Mouse (Mus musculus): ENCODE results near the gene Gm11937.
"Not testable (repeated sequence)": the region's sequence is repeated elsewhere in the genome, so short reads cannot be mapped to it uniquely, and the experiment has no call there.

The Gm11937 gene

GRCm38 (mm10) chr11:99610089-99610488 lies at the start of gene Gm11937:
Gene Gm11937 (minus strand): TSS chr11:99610189.
- not testable (repeated sequence) for DNase-seq (ENCODE audit: low read depth, low spot score)

GRCm38 (mm10) chr11:99659256-99659655 lies 49.3 kb upstream of the Gm11937 start:
- DNase-seq (ENCODE audit: low read depth, low spot score), result no peak

DNA sequence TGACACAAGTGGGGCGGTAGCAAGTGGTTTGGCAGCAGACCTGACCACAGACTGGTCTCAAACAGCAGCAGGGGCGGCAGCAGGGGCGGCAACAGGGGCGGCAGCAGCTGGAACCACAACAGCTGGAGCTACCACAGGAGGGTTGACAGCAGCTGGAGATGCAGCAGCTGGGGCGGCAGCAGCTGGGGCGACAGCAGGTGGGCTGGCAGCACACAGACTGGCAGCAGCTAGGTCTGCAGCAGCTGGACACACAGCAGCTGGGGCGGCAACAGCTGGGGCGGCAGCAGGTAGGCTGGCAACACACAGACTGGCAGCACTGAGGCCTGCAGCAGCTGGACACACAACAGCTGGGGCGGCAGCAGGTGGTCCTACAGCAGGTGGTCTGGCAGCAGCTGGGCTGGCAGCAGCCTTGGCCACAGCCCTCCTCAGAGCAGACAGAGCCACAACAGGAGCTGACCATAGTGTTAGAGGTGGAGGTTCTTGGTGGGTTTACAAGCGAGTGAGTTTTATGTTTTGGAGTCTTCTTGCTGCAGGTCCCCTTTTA lies 48.5 kb upstream of the Gm11937 start, which contains the start of gene Gm11563:
TSS of gene Gm11563 (minus strand) at position 494 of the 544 bp plus-strand sequence.
- DNase-seq (ENCODE audit: low read depth, low spot score), result not testable (repeated sequence)

- DNase-seq (ENCODE audit: low read depth, low spot score), result no peak
These were observed 47.1 kb upstream of the Gm11937 start for GRCm38 (mm10) chr11:99657051-99657450.

- no peak for DNase-seq (ENCODE audit: low read depth, low spot score)
These were observed 40.1 kb upstream of the Gm11937 start, which contains the start of gene Gm11555 for GRCm38 (mm10) chr11:99650136-99650535. Gene Gm11555 (minus strand): TSS chr11:99650236.

- no peak for DNase-seq (ENCODE audit: low read depth, low spot score)
These were observed 36.5 kb upstream of the Gm11937 start for GRCm38 (mm10) chr11:99646444-99646843.

DNA sequence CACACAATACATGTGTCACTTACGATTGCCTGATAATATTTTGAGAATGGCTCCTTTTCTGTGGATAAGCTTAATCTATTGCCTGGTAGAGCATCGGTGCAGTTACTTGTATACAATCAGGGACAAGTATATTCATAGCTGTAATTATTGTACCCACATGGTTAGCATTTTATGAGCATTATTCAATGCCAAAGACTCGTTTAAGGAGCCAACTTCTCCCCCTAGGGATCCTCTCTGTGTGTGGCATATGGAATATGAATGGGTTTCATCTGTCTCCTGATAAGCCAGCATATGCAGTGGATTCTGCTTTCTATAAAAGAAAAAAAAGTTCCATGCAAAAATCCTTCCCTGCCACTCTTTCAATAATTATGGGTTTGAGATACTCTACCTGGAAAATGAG lies 34.4 kb upstream of the Gm11937 start:
- DNase-seq (ENCODE audit: low read depth, low spot score), result no peak

- not testable (repeated sequence) for DNase-seq (ENCODE audit: low read depth, low spot score)
These were observed 33.7 kb upstream of the Gm11937 start, which contains the start of gene Krtap4-7 for GRCm38 (mm10) chr11:99643635-99644139. Gene Krtap4-7 (minus strand): TSS chr11:99644089.

DNA sequence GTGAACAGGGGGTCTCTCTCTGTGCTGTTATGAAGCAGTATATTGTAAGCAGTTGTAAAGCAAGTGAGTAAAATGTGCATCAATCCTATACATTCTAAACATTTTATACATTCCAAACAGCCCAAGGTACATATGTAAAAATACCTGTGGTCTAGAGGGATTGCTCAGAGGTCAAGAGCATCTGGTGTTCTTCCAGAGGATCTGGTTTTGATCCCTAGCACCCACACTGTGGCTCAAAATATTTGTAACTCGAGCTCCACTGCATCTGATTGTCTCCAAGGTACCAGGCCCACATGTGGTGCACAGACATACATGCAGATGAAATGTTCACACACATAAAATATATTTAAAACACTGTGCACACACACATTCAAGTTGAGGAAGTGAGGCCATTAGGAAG lies 30.9 kb upstream of the Gm11937 start:
- no peak for DNase-seq (ENCODE audit: low read depth, low spot score)

DNA sequence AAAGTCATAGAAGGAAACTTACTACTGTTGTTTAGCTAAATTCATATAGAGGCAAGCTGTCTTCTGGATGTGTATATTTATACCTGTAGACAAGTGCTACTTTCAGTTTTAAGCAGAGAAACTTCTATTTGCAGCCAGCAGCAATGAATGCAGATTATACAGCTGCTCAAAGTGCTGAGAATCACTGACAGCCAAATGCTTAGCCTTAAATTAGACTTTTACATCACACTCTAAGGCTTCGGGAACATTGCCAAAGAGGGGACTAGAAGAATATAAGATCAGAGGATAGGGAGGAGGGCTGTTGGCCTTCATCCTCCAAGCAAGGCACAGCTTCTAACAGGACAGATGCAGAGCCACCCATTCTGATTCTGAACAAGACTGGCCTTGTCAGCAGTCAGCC lies 27.1 kb upstream of the Gm11937 start:
- no peak for DNase-seq (ENCODE audit: low read depth, low spot score)

- DNase-seq (ENCODE audit: low read depth, low spot score), result no peak
These were observed 24.7 kb upstream of the Gm11937 start, which contains the start of gene Krtap4-2 for GRCm38 (mm10) chr11:99634653-99635134. Gene Krtap4-2 (minus strand): TSS chr11:99635084.

DNA sequence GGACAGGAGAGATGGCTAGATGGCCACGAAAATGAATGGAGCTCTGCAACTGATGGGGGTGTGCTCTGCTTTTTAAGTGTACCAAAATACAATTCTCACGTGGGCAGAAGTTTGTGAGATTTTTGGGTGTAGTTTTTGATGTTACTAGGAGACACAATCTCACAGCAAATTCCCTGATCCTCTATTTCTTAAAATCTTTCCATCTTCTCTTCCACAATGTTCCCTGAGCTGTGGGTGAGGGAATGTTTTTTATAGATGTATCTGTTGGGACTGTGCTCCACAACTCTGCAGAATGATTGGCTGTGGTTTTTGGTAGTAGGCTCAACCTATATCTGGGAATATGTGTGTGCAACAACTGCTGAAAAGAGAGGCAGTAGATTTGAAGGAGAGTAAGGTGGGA lies 23.3 kb upstream of the Gm11937 start:
- no peak for DNase-seq (ENCODE audit: low read depth, low spot score)

DNA sequence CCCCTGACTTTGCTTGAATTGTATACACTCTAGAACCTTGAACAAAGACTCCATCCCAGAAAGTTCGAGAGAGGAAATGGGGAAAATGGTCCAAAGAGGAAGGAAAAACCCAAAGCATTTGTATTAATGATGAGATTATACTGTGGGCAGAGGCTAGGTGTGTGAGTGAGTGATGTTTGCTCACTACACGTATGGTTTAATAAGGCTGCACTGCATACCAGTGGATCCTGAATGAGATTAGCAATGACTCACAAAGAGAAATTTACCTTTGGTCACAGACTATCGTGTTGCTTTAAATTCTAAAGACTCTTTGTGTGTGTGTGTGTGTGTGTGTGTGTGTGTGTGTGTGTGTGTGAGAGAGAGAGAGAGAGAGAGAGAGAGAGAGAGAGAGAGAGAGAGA lies 20.9 kb upstream of the Gm11937 start:
- DNase-seq (ENCODE audit: low read depth, low spot score), result no peak

GRCm38 (mm10) chr11:99628138-99628537 lies 18.1 kb upstream of the Gm11937 start, which contains the start of gene Krtap4-1:
Gene Krtap4-1 (minus strand): TSS chr11:99628238.
- no peak for DNase-seq (ENCODE audit: low read depth, low spot score)

- DNase-seq (ENCODE audit: low read depth, low spot score), result no peak
These were observed 10.3 kb upstream of the Gm11937 start, which contains the start of gene Gm11562 for GRCm38 (mm10) chr11:99620335-99620734. Gene Gm11562 (minus strand): TSS chr11:99620435.

- no peak for DNase-seq (ENCODE audit: low read depth, low spot score)
These were observed 4.9 kb upstream of the Gm11937 start, which contains the start of gene Krtap2-4 for GRCm38 (mm10) chr11:99614796-99615363. Gene Krtap2-4 (minus strand): TSS chr11:99614846.

- DNase-seq (ENCODE audit: low read depth, low spot score), result no peak
These were observed 863 bp downstream of the Gm11937 start for GRCm38 (mm10) chr11:99609126-99609525.

DNA sequence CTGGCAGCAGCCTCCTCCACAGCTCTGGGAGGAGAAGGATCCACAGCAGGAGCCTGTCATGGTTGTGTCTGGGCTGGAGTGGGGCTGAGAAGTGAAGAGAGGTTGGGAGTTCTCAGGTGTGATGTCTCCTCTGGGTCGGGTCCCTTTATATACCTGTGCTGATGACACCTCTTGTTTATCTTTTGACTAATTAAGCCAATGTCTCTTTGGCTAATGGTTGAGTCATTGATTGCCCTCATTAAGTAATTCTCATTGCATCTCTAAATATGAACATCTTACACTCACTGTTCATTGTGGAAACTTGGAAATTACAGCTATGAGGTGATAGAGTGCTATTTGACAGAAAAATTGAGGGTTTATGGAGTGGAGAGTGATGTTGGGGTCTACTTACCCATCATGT lies 6.8 kb downstream of the Gm11937 start, which contains the start of gene Gm11938:
TSS of gene Gm11938 (minus strand) at position 101 of the 400 bp plus-strand sequence.
- DNase-seq (ENCODE audit: low read depth, low spot score), result not testable (repeated sequence)

GRCm38 (mm10) chr11:99597742-99598141 lies 12.2 kb downstream of the Gm11937 start, which contains the start of gene Krtap9-3:
Gene Krtap9-3 (minus strand): TSS chr11:99598105.
- not testable (repeated sequence) for DNase-seq (ENCODE audit: low read depth, low spot score)

GRCm38 (mm10) chr11:99590981-99591380 lies 19.0 kb downstream of the Gm11937 start, which contains the start of gene Krtap1-3:
Gene Krtap1-3 (minus strand): TSS chr11:99591339.
- DNase-seq (ENCODE audit: low read depth, low spot score), result no peak

GRCm38 (mm10) chr11:99585096-99585495 lies 24.9 kb downstream of the Gm11937 start:
- DNase-seq (ENCODE audit: low read depth, low spot score), result no peak

- no peak for DNase-seq (ENCODE audit: low read depth, low spot score)
These were observed 26.7 kb downstream of the Gm11937 start, which contains the start of gene Krtap1-4 for GRCm38 (mm10) chr11:99583245-99583704. Gene Krtap1-4 (minus strand): TSS chr11:99583654.

Measured in embryo, embryonic 11.5 days (tissue).